Mouse (Mus musculus) stomach, embryonic 15.5 days (tissue): Measurements from ENCODE around the gene Gtf2i. TPM values are rescaled to one million over a fixed set of nuclear protein-coding genes. Genes with fewer than 3 reads are reported as not detected.
"Not testable (repeated sequence)": the region's sequence is repeated elsewhere in the genome, so short reads cannot be mapped to it uniquely, and the experiment has no call there.

Experiments used
- ATAC-seq: fragments of 200-750 bp; cut with Nextera tagmentation; 2 replicates; pipeline ENCODE4 v1.8.0; 2017; ENCODE audit warnings: low read depth, moderate number of reproducible peaks, moderate TSS enrichment; ENCODE audit not compliant: insufficient read depth, low FRiP score
- H3K27ac ChIP-seq: fragments of 300-500 bp; sonication (generic); 2 replicates; pipeline ENCODE4 v1.5.1; 2015; ENCODE audit warnings: mild to moderate bottlenecking, inconsistent platforms
- H3K27me3 ChIP-seq: fragments of 300-500 bp; sonication (generic); replicated peaks from 2 replicates; pipeline ENCODE4 v1.6.1; 2015; ENCODE audit warnings: inconsistent platforms
- H3K36me3 ChIP-seq: fragments of 300-500 bp; sonication (generic); 2 replicates; pipeline ENCODE4 v1.6.1; 2015; ENCODE audit warnings: inconsistent platforms
- H3K4me1 ChIP-seq: fragments of 300-500 bp; sonication (generic); 2 replicates; pipeline ENCODE4 v1.6.1; 2015; ENCODE audit warnings: inconsistent platforms
- H3K4me2 ChIP-seq: fragments of 300-500 bp; sonication (generic); 2 replicates; pipeline ENCODE4 v1.6.1; 2015; ENCODE audit warnings: mild to moderate bottlenecking, inconsistent platforms
- H3K4me3 ChIP-seq: fragments of 300-500 bp; sonication (generic); replicated peaks from 2 replicates; pipeline ENCODE4 v1.5.1; 2015; ENCODE audit warnings: inconsistent platforms
- H3K9ac ChIP-seq: fragments of 300-500 bp; sonication (generic); 2 replicates; pipeline ENCODE4 v1.6.1; 2015; ENCODE audit warnings: inconsistent platforms
- H3K9me3 ChIP-seq: fragments of 300-500 bp; sonication (generic); 2 replicates; pipeline ENCODE4 v1.6.1; 2016; ENCODE audit warnings: inconsistent platforms
- WGBS: fragments of 180-500 bp; shearing (Covaris S2); methylation state at CpG from one replicate; pipeline ENCODE4 v1.1.7; 2015; 5-methylcytosine and 5-hydroxymethylcytosine counted together
- polyA plus RNA-seq: library from polyadenylated mRNA; unstranded; fragments of >200 nt; fragmentation: Nextera tagmentation; extraction: Ambion mirVana; gene quantifications from 2 replicates; pipeline ENCODE4 v1.2.1, GENCODE M21; 2015

The Gtf2i gene
- polyA plus RNA-seq, result 154 and 163 TPM in 2 replicates

- Histone ChIP-seq H3K36me3 (peaks cover 7% of the 10 kb centered on the region), H3K27ac (peak within 1 kb of the TSS; percentile 99), H3K4me3 (peak within 1 kb of the TSS; percentile 85), H3K9ac (peak within 1 kb of the TSS; percentile 88), H3K4me2 (peak within 1 kb of the TSS; percentile 82), H3K27me3 (no peaks in the 10 kb centered on the region), H3K9me3 (no peaks in the 10 kb centered on the region), H3K4me1 (peaks cover 16% of the 10 kb centered on the region)
- ATAC-seq, result peak; percentile 91
- WGBS, result under 1% methylated on average over 40 of the region's 40 CpGs
These were observed at the start of gene Gtf2i for GRCm38 (mm10) chr5:134314688-134315622. Gtf2i (minus strand) TSS chr5:134314760.

- Histone ChIP-seq H3K4me3 (no peak overlapping the region), H3K9ac (no peak overlapping the region), H3K27me3 (no peaks in the 10 kb centered on the region), H3K9me3 (no peaks in the 10 kb centered on the region), H3K36me3 (peaks cover 49% of the 10 kb centered on the region), H3K27ac (no peak overlapping the region), H3K4me2 (no peak overlapping the region), H3K4me1 (no peaks in the 10 kb centered on the region)
- ATAC-seq, result no peak
- WGBS, result 84% methylated on average over 4 of the region's 4 CpGs
These were observed 44.5 kb upstream of the Gtf2i start for GRCm38 (mm10) chr5:134359101-134359500.

- not testable (repeated sequence) for H3K9ac ChIP-seq, H3K4me1 ChIP-seq, ATAC-seq, H3K4me2 ChIP-seq, H3K27me3 ChIP-seq, H3K27ac ChIP-seq, H3K4me3 ChIP-seq, H3K9me3 ChIP-seq
- 91% methylated on average over 4 of the region's 4 CpGs for WGBS
- peaks cover 28% of the 10 kb centered on the region for H3K36me3 ChIP-seq
These were observed 40.8 kb upstream of the Gtf2i start for GRCm38 (mm10) chr5:134355372-134355771.

GRCm38 (mm10) chr5:134353117-134353516, 38.6 kb upstream of the Gtf2i start:
- no peak for ATAC-seq
- no peaks in the 10 kb centered on the region for H3K27me3 ChIP-seq
- no peak overlapping the region for H3K27ac ChIP-seq
- whole genome bisulfite sequencing, result 71% methylated on average over 4 of the region's 4 CpGs
- 0 out of 2 replicates have a peak, but pooled peaks cover 9% of the 10 kb centered on the region for H3K36me3 ChIP-seq
- no peak overlapping the region for H3K4me2 ChIP-seq
- H3K9me3 ChIP-seq, result no peaks in the 10 kb centered on the region
- H3K4me3 ChIP-seq, result no peak overlapping the region
- peaks cover 6% of the 10 kb centered on the region for H3K4me1 ChIP-seq
- H3K9ac ChIP-seq, result no peak overlapping the region

- Histone ChIP-seq H3K4me3 (no peak overlapping the region), H3K9me3 (no peaks in the 10 kb centered on the region), H3K27me3 (no peaks in the 10 kb centered on the region), H3K9ac (no peak overlapping the region), H3K4me2 (no peak overlapping the region), H3K36me3 (0 out of 2 replicates have a peak, but pooled peaks cover 5% of the 10 kb centered on the region), H3K27ac (no peak overlapping the region), H3K4me1 (peaks cover 6% of the 10 kb centered on the region)
- WGBS, result 60% methylated on average over 3 of the region's 3 CpGs
- no peak for ATAC-seq
These were observed 38.0 kb upstream of the Gtf2i start for GRCm38 (mm10) chr5:134352527-134353001.

- Histone ChIP-seq H3K4me1 (peaks cover 6% of the 10 kb centered on the region), H3K9me3 (no peaks in the 10 kb centered on the region), H3K4me2 (peak overlapping the region; percentile 37), H3K36me3 (no peaks in the 10 kb centered on the region), H3K27ac (no peak overlapping the region), H3K27me3 (no peaks in the 10 kb centered on the region), H3K4me3 (no peak overlapping the region; the same call in 1 of the 2 replicates), H3K9ac (no peak overlapping the region)
- ATAC-seq, result peak; percentile 90
- 9% methylated on average over 10 of the region's 10 CpGs for WGBS
These were observed 36.1 kb upstream of the Gtf2i start for GRCm38 (mm10) chr5:134350660-134351059.

GRCm38 (mm10) chr5:134347066-134347465, 32.5 kb upstream of the Gtf2i start:
- H3K27ac ChIP-seq, result no peak overlapping the region
- no peaks in the 10 kb centered on the region for H3K36me3 ChIP-seq
- H3K9ac ChIP-seq, result no peak overlapping the region
- H3K27me3 ChIP-seq, result no peaks in the 10 kb centered on the region
- no peak overlapping the region for H3K4me3 ChIP-seq
- H3K9me3 ChIP-seq, result no peaks in the 10 kb centered on the region
- WGBS, result 76% methylated on average over 2 of the region's 2 CpGs
- no peak overlapping the region for H3K4me2 ChIP-seq
- no peak for ATAC-seq
- peaks cover 6% of the 10 kb centered on the region for H3K4me1 ChIP-seq

GRCm38 (mm10) chr5:134345449-134345848, 30.9 kb upstream of the Gtf2i start:
- Histone ChIP-seq H3K36me3 (no peaks in the 10 kb centered on the region), H3K9ac (no peak overlapping the region), H3K4me3 (no peak overlapping the region), H3K4me1 (peaks cover 2% of the 10 kb centered on the region), H3K9me3 (no peaks in the 10 kb centered on the region), H3K27me3 (no peaks in the 10 kb centered on the region), H3K27ac (no peak overlapping the region), H3K4me2 (no peak overlapping the region)
- ATAC-seq, result no peak
- WGBS, result 74% methylated on average over 9 of the region's 9 CpGs

GRCm38 (mm10) chr5:134344076-134344475, 29.5 kb upstream of the Gtf2i start:
- ATAC-seq, result no peak

GRCm38 (mm10) chr5:134343530-134343929, 29.0 kb upstream of the Gtf2i start:
- not testable (repeated sequence) for H3K4me1 ChIP-seq, H3K9me3 ChIP-seq, ATAC-seq, H3K27me3 ChIP-seq, H3K9ac ChIP-seq, H3K4me3 ChIP-seq, H3K36me3 ChIP-seq, H3K27ac ChIP-seq, H3K4me2 ChIP-seq
- 73% methylated on average over 4 of the region's 4 CpGs for WGBS

More at GRCm38 (mm10) chr5:134344076-134344475, 29.5 kb upstream of the Gtf2i start:
- WGBS, result 79% methylated on average over 8 of the region's 8 CpGs
- H3K9me3 ChIP-seq, result no peaks in the 10 kb centered on the region
- H3K27ac ChIP-seq, result no peak overlapping the region
- H3K4me3 ChIP-seq, result no peak overlapping the region
- H3K9ac ChIP-seq, result no peak overlapping the region
- H3K27me3 ChIP-seq, result no peaks in the 10 kb centered on the region
- H3K4me2 ChIP-seq, result no peak overlapping the region
- no peaks in the 10 kb centered on the region for H3K36me3 ChIP-seq
- no peaks in the 10 kb centered on the region for H3K4me1 ChIP-seq

- 77% methylated on average over 18 of the region's 18 CpGs for WGBS
- Histone ChIP-seq H3K4me3 (no peak overlapping the region), H3K9me3 (no peaks in the 10 kb centered on the region), H3K27ac (no peak overlapping the region), H3K27me3 (no peaks in the 10 kb centered on the region), H3K4me1 (no peaks in the 10 kb centered on the region), H3K9ac (no peak overlapping the region), H3K4me2 (no peak overlapping the region; the same call in 1 of the 2 replicates), H3K36me3 (no peaks in the 10 kb centered on the region)
- peak; percentile 30; the same call in 1 of the 2 replicates for ATAC-seq
These were observed 28.1 kb upstream of the Gtf2i start for GRCm38 (mm10) chr5:134342503-134343205.

- Histone ChIP-seq H3K9ac (no peak overlapping the region), H3K4me3 (no peak overlapping the region), H3K4me1 (no peaks in the 10 kb centered on the region), H3K4me2 (no peak overlapping the region), H3K36me3 (no peaks in the 10 kb centered on the region), H3K27me3 (no peaks in the 10 kb centered on the region), H3K9me3 (no peaks in the 10 kb centered on the region), H3K27ac (no peak overlapping the region)
- no peak for ATAC-seq
- WGBS, result 90% methylated on average over 5 of the region's 5 CpGs
These were observed 27.2 kb upstream of the Gtf2i start for GRCm38 (mm10) chr5:134341721-134342120.
